Mouse (Mus musculus) monocyte, adult 2 months (primary cell): Measurements from ENCODE around the gene Cfap45.

ENCODE experiments used
- DNase-seq, 2 experiments: peaks; one replicate each; pipeline ENCODE4 v3.0.0; 2022; ENCODE audit warnings: low spot score in 2 of 2, low read depth in 1 of 2

The Cfap45 gene

DNA sequence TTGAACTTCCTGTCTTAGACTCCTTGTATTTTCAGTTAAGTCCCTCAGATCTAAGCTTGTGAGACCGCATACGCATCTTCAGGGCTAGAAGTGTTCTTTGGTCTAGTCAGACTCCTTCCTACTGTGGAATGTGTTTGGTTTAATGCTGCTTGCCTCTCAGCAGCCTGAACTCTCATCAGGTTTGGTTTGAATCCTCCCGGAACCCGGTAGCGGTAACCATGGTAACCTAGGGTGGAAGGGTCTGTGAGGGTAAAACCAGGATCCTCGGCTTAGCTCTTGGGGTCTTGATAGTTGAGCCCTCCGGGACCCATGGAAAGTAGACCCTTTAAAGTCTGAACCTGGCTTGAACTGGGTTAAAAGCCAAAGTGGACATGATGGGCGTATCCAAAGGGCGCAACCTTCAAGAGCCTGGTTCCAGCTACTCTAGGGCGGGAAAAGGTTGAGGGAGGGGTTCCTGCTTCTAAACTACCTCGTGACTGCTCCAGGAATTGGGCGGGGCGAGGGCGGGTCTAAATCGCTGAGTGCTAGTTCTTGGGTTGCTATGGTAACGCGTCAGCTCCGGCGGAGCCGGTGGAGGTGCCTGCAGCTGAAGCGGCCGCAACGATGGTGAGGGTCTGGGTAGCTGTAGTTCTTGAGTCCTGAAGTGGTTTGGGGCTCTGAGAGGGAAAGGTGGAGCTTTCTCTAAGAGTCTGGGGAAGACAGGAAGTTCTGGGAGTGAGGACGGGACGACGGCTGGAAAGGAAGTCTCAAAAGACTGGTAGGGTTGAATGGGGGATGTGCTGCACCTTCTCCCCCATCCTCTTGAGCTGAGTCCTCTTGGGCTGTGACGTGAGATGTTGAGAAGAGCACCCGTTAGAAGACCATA lies at the start of gene Cfap45:
TSS of gene Cfap45 (plus strand) at position 226 of the 865 bp plus-strand sequence.
- DNase-seq, result peak; percentile 70 to 71

DNA sequence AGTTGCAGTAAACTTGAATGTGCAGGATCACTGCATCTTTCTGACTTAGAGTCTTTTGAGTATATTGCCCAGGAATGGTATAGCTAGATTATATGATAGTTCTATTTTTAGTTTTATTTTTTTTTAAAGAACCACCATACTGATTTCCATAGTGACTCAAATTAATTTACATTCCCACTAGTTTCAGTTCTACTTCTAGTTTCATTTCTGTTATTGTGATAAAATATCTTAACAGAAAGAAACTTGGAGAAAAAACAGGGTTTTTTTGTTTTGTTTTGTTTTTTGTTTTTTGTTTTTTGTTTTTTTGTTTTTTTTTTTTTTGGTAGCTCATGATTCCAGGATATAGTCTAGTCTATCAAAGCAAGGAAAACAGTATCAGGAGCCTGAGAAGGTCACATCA lies 47.7 kb upstream of the Cfap45 start:
- no peak for DNase-seq

DNA sequence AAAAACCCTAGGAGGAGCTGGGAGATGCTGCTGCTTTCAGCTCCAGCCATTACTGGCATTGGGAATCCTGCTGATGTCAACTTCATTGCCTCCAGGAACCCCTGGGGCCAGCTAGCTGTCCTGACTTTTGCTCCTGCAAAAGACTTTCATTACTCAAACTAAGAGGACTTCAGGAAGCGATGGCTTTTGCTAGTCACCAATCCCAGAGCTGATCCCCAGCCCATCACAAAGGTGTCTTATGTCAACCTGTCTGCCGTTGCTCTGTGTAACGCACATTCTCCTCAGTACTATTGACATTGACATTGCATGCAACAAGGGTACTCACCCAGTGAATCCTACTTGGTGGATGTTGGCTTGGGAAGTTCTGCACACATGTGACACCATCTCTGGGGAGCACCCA lies 46.4 kb upstream of the Cfap45 start:
- no peak for DNase-seq

DNA sequence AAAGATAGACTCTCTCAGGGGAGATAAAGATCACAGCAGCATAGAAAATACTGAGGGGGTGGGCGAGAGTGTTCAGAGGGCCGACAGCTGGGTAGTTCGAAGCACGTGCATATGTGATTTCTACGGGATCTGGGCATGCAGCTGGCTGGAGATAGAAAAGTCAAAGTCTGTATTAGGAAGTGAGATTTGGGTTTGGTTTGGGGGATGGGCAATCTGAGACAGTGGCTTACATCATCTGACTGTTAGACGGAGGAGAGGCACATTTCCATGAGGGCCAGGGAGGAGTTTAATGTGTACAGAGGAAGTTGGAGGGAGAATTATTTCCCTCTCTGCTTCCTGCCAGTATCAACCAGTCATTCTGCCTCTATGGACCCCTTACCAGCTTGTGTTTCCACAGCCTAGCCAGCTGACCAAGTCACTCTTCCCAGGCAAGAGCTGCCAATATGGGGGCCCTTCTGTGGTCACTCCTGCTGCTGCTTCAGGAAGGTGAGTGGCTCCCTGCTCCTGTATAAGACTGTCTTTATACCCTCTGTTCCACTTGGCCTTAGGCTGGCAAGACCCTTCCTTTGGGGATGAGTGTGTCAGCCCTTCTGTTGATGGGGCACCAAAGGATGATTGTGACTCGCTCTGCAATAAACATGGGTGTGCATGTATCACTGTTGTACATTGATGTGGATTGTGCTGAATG lies 45.4 kb upstream of the Cfap45 start, which contains the start of gene Slamf9:
TSS of gene Slamf9 (plus strand) at position 305 of the 688 bp plus-strand sequence.
- peak; percentile 35 to 52 for DNase-seq

DNA sequence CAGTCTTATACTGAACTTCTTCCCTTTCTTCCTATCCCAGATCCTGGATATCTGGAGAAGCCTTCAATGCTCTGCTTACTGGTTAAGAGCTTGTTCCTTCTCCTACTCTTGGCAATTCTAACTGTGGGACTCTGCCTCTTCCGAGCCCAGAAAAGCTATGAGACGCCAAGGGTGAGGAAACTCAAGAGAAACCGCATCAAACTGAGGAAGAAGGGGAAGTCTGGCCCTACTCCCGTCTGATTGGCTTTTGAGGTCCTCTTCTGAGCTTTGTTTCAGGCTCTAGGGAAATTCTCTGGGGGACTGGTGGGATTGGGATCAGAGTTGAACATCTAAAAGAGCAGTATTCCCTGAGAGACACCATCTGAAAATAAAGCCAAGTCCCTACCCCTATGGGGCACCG lies 42.6 kb upstream of the Cfap45 start:
- DNase-seq, result no peak

DNA sequence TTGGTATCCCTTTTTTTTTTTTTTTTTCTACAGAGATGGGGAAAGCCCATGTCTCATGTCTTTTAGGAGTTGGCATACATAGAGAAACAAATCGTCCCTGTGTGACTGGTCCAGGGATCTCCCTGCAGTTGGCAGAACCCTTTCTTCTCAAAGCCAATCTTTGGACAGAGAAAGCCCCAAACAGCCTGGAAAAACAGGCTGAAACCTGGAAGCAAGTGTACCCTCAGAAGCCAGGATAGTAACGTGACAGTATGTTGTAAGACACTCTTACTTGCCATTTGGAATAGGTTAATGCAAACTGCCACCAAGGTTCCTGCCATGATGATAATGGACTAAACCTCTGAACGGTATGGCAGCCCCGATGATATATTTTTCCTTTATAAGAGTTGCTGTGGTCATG lies 40.2 kb upstream of the Cfap45 start:
- no peak for DNase-seq

DNA sequence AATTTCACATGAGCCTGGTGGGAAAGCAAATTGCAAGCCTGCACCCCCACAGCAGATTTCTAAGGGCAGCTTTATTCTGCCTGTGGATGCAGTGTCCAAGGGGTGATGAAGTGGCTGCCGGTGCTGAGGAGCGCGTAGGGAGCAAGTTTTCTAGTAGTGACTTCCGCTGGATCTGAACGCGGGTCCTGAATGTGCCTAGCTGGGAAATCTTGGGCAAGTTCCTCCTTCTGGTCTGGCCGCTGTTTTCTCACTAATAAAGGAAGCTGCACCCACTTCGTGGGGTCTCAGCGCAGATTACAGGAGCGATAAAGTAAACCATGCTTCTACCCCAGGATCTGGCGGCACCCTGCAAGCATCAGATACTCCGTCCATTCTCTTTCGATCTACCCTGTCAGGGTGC lies 39.5 kb upstream of the Cfap45 start:
- no peak for DNase-seq

DNA sequence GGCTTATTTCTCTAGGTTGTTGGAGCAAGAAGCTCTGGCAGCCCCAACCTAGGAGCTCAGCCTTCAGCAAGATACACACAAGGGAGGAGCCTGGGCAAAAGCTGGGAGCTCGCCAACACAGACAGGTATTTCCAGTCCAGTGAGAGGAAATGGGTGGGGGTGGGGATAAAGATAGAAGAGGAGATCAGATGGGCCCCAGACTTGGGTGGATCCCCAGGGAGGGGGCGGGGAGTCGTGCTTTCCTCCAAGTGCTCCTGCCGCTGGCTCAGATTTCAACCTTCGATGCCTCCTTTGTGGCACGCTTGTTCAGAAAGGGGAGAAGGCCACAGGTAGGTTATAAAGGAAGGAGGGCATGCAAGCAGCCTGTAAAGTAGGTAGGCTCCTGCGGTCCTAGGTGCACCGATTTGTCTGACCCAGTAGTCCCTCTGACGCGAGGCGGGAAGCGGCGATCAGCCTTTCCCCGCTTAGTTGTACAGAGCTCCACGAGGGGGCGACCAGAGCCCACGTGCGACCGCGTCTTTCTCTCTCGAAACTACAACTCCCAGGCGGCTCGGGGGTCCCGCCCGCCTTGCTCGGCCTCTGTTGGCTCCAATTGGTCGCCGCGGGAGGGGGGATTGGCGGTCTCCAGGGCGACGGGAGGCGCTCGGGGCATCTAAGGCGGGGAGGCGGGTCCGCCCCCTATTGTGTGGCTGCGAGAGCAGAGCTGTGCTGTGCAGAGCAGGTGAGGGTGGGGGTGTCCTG lies 38.9 kb upstream of the Cfap45 start, which contains the start of gene Igsf9:
TSS of gene Igsf9 (plus strand) at position 249 of the 741 bp plus-strand sequence.
- DNase-seq, result peak in 1 of 2 experiments; percentile 48

DNA sequence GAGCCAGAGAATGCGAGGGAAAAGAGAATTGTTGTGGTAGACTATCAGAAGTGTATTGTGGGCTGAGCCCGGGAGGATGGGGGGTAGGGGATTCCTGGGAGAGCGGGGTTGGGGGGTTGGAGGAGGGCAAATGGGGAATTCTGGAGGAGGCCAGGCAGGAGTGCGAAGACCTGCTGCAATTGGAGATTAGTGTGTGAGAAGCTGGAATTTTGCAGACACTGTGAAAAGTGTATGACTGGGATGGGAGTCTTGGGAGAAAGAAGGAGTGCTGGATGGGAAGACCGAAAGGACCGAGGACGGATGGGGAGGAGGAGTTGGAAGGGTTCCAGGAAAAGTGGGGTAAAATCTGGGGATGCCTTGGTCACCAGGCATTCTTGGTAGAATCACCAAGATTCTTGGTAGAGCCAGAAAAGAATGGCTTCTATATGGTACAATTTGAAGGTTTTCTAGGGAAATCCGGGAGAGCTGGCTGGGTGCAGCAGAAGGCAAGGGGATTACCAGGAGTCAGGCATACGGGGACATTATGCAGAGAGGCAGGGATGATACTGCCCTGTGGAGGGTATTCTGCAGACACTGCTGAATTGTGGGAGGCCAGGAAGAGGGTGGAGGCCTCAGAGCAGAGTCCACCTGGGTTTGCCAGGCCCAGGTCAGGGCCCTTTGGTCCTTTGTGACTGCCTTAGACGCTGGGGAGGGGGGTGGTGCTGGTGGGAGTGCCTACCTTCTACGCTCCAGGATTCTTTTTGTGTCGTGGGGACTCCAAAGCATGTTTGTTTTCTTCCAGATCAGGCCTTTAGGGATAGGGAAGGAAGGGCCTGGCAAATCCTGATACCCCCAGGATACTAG lies 37.9 kb upstream of the Cfap45 start:
- DNase-seq, result no peak

DNA sequence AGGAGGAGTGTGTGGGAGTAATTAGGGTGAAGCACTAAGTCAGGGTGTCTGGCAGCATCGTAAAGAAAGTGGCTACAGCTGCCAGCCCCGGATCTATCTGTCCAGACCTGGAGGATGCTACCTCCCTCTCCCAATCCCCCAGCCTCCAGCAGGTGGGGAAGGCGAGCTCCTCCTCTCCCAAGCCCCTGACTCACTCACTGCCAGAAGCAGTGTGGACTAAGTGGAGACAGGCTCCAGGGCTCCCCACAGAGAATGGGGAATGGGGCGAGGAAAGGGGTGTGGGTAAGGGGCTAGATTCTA lies 37.3 kb upstream of the Cfap45 start:
- no peak for DNase-seq

DNA sequence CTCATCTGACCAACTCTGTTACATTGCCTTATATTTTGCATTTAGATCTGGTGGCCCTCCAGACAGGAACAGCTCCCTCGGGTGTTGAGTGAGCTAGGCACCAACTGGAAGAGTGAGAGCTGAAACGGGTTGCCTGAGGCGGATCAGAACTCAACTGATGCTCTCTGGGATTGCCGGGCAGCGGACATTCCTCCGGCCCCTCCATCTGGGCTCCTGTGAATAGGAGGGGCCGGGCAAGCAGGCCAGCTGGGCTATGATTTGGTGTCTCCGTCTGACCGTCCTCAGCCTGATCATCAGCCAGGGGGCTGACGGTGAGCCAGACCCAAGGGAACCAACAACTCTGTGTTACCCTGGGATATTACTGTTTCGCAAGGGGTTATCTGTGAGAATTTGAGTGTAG lies 36.4 kb upstream of the Cfap45 start:
- no peak for DNase-seq

DNA sequence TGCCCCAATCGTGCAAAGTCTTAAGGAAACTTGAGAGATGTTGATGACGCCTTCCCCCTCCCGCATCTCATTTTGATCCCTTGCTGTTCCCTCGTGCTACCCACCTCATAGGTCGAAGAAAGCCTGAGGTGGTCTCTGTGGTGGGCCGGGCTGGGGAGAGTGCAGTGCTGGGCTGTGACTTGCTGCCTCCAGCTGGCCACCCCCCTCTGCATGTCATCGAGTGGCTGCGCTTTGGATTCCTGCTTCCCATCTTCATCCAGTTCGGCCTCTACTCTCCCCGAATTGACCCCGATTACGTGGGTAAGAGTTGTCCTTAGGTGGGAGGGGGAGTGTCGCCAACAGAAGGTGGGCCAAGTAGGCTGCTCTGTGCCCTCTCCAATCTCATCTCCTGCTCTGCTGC lies 35.9 kb upstream of the Cfap45 start:
- DNase-seq, result no peak

DNA sequence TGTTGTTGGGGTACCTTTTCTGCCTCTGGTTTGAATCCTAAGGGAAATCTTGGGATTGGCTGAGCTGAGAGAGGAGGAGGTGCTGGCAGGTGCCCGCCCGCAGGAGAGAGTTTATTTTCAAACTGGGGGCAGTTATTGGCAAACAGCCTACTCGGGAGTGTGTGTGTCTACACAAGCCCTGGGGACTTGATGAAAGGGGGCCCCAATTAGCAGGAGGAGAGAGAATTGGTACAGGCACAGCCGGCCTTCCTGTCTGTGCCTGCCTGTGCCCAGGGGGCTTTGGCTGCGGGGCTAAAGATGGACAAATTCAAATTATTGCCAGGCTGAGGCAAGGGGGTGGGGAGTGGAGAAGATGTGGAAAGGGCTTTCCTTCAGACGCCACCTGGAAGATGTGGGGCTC lies 34.8 kb upstream of the Cfap45 start:
- no peak for DNase-seq

DNA sequence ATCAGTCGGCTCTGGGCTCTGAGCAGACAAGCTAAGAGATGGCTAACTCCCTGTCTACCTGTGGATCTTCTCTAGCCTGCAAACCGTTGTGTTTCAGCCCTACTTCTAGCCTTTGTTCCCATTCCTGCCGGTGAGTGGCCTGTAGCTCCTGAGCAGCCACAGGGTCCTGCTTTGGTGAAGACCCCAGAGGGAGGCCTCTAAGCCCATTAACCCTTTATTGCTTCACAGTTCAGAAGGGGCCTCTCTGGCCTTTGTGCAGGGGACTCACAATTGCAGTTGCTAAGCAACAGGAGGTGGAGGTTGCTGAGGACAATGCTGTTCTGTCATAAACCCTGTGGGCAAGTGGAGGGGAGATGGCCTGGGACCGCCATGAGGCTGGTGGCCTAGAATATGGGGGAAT lies 34.4 kb upstream of the Cfap45 start:
- DNase-seq, result no peak

DNA sequence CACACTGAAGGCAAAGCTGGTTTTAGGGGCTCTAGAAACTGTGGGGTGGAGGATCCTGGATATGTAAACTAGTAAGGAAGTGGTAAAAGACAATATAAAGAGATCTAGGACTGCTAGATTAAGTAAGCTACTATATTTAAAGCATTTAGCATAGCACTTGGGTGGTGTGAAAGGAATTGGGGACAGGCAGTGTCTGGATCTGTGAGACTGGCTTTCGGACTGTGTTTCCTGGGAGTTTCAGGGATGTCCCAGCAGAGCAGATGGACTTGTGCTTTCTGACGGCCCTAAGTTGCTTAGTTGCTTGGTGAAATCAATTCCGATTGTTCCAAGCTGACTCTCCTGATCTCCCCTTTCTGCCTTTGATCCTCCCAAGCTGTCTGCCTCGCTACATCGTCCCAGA lies 34.0 kb upstream of the Cfap45 start:
- DNase-seq, result no peak

DNA sequence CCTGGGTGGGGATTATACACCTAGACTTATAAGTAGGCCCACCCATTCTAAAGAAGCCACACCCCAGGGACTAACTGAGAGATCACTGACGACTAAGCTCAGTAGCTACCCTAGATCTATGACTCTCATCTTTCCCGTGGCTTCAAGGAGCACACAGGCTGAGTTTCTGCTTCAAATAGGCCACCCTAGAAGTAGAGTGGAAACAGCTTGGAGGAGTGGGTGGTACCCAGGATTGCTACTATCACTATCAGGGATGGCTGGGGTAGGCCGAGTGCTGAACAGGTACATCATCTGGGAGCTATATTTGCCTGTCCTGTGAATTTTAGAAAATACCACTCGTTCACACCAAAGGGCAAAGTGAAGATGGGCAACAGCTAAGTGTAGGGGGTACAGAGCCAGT lies 32.7 kb upstream of the Cfap45 start:
- DNase-seq, result no peak

DNA sequence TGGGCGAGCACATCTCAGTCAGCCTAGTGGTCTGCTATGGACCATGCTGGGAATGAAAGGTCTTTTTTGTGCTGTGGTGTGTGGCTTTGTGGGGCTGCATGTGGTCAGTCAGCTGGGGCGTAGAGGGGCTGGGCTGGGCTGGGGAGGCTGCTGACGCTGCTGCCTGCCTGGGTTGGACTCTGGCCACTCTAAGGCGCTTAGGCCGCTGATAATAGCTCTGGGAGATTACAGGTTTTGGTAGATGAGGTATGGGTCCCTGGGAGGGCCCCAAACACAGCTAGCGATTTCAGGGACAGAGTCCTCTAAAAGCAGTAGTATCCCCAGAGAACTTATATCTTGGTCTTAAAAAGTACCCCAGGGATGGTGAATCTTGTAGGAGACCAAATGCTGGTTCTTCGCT lies 31.8 kb upstream of the Cfap45 start:
- no peak for DNase-seq

DNA sequence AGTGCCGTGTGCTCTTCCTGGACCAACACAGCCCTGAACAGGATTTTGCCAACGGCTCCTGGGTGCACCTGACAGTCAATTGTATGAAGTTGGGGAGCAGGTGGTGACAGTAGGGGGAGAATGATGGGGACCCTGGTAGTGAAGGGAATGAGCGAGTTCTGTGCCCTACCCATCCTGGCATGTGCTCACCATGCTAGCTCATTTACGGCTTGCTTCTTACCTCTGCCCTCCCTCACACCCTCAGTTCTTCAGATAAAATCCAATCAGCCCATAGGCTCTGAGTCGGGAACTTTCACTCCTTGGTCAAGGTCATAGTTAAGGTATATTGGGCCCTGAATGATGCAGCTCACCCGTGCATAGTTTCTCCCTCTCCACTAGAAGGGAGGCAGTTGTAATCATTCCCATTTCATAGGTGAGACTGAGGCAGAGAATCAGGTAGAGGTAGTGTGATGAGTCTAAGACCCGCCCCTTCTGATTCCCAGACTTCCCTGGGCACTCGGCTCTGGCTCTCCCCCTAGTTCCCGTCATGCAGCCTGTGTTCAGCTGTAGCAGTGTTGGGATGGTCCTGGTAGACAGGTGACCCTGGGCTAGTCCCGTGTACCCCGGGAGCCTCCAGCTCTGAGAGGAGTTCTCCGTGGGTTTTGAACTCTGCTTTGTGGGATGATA lies 30.9 kb upstream of the Cfap45 start:
- no peak for DNase-seq

DNA sequence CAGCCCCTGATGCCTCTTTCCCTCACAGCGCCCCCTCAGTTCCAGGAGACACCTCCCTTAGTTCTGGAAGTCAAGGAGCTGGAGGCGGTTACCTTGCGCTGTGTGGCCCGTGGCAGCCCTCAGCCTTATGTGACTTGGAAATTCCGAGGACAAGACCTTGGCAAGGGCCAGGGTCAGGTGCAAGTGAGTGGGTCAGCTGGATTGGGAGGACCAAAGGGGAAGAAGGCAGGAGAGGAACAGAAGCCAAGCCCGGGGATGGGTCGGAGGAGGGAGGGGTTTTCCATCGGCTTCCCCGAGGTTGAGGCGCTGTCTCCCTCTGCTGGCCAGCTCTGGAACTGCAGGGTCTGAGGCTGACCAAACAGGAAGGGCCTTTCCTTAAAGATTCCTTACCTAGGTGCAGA lies 30.3 kb upstream of the Cfap45 start:
- DNase-seq, result peak in 1 of 2 experiments; percentile 82

DNA sequence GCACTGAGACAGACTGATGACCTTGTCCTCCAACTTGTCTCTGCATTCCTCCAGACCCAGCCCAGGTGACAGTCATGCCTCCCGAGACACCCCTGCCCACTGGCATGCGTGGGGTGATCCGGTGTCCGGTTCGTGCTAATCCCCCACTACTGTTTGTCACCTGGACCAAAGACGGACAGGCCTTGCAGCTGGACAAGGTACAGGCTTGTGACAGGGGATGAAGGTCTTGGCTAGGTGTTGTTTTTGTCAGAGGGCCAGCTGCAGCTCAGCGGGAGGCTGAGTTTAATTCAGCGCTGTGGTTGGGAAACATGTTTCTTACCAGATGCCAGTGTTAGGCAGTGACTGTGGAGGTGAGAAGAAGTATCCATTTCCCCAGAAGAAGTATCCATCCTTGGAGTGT lies 28.6 kb upstream of the Cfap45 start:
- DNase-seq, result no peak
